Mouse (Mus musculus) ES-Bruce4 (cell line): ENCODE results near the gene Etv6. TPM values are rescaled to one million over a fixed set of nuclear protein-coding genes. Genes with fewer than 3 reads are reported as not detected.
A peak's percentile ranks its signal among the peaks of the same experiment; 100 is the strongest.
"Not testable (repeated sequence)": the region's sequence is repeated elsewhere in the genome, so short reads cannot be mapped to it uniquely, and the experiment has no call there.

Experiments used
- H3K27ac ChIP-seq: 2 replicates; pipeline ENCODE4 v1.5.1; 2012; ENCODE audit warnings: low read length, inconsistent platforms; ENCODE audit not compliant: insufficient read depth
- H3K27me3 ChIP-seq: 2 replicates; pipeline ENCODE4 v1.6.1; 2012; ENCODE audit warnings: mild to moderate bottlenecking, low read length, inconsistent platforms; ENCODE audit not compliant: control insufficient read depth, poor library complexity, insufficient read depth, severe bottlenecking
- H3K36me3 ChIP-seq: 2 replicates; pipeline ENCODE4 v1.6.1; 2012; ENCODE audit warnings: inconsistent platforms, mild to moderate bottlenecking, low read length, moderate library complexity; ENCODE audit not compliant: control insufficient read depth, poor library complexity, insufficient read depth, severe bottlenecking
- H3K4me1 ChIP-seq: one replicate; pipeline ENCODE4 v1.8.1; 2011; ENCODE audit warnings: low read length; ENCODE audit not compliant: control insufficient read depth, insufficient read depth
- H3K4me3 ChIP-seq: 2 replicates; pipeline ENCODE4 v1.5.1; 2011; ENCODE audit warnings: low read depth, mild to moderate bottlenecking, low read length
- H3K9ac ChIP-seq: 2 replicates; pipeline ENCODE4 v1.6.1; 2012; ENCODE audit warnings: low read depth, mild to moderate bottlenecking, inconsistent platforms; ENCODE audit not compliant: poor library complexity, severe bottlenecking
- H3K9me3 ChIP-seq: replicated peaks from 2 replicates; pipeline ENCODE4 v1.6.1; 2012; ENCODE audit warnings: mild to moderate bottlenecking, low read length, inconsistent platforms; ENCODE audit not compliant: control insufficient read depth, poor library complexity, insufficient read depth, severe bottlenecking
- CTCF ChIP-seq: IDR thresholded peaks from one replicate; pipeline ENCODE4 v1.8.1; 2011; ENCODE audit warnings: low read depth, low read length
- EP300 ChIP-seq: IDR thresholded peaks from 2 replicates; pipeline ENCODE4 v1.6.1; 2011; ENCODE audit warnings: low read depth, low read length; ENCODE audit not compliant: insufficient read depth
- POLR2A ChIP-seq: IDR thresholded peaks from one replicate; pipeline ENCODE4 v1.8.1; 2011; ENCODE audit warnings: low read length; ENCODE audit not compliant: insufficient read depth
- polyA plus RNA-seq: library from polyadenylated mRNA; stranded (reverse); fragments of >200 nt; gene quantifications from 2 replicates; pipeline ENCODE4 v1.2.4, GENCODE M21; 2011; ENCODE audit warnings: low read depth; ENCODE audit not compliant: missing spikeins, insufficient read depth, insufficient read length

Gene Etv6
- polyA plus RNA-seq: 18.1 and 19.9 TPM in 2 replicates

DNA sequence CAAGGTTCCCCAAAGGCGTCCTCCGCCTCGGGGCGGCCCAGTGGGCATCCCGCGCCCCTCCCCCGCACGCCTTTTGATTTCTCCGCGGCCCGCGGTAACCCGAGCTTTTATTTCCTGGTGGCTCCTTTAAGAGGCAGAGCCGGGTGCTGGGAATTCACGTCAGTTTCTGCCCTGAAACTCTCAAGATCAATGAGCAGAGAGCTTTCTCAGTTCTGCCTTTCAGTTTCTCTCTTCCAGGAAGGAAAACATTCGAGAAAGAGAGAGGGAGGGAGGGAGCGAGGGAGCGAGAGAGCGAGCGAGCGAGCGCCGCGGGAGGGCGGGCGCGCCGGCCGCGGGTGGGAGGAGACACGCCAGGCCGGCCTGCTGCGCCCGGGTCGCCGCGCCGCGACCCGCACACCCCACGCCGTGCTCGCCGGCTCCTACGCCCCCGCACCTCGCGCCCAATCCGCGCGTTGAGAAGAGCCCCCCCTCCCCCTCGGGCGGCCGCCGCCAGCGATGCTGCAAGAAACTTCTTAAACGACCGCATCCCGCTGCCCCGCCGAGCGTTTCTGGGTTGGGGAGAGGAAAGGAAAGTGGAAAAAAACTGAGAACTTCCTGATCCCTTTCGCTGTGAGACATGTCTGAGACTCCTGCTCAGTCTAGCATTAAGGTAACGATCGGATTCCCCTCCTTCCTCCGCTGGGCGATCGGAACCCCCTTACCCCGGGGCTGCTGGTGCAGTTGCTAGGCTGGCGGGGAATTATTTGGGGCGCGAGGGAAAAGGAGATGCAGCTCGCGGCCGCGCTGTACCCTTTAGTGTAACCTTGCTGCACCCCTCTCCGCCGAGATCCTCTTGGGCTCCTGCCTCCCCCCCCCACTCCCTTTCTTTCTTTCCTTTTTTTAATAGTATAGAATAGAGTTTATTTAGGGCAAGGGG is at the start of gene Etv6:
TSS of gene Etv6 (plus strand) at position 211 of the 916 bp plus-strand sequence.
- Histone ChIP-seq H3K36me3 (no peaks in the 10 kb centered on the region), H3K9me3 (no peaks in the 10 kb centered on the region), H3K9ac (peak within 1 kb of the TSS; percentile 94), H3K27me3 (no peaks in the 10 kb centered on the region), H3K4me1 (peaks cover 5% of the 10 kb centered on the region), H3K27ac (peak within 1 kb of the TSS; percentile 75), H3K4me3 (peak within 1 kb of the TSS; percentile 83)
- TF ChIP-seq POLR2A (no peak), CTCF (no peak), EP300 (no peak)

DNA sequence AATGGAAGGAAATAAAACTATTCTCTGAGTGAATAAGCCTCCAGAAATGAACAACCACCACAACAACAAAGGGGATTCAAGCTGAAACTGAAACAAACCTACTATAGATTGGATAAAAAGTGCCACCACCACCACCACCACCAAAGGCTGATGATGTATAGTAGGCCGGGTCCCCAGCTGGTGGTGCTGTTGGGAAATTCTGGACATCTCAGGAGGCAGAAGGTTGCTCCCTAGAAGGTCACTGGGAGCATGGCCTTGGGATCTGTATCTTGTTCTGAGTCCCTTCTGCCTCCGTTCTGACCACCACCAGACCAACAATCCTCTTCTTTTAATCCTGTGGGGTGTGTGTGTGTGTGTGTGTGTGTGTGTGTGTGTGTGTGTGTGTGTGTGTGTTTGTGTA is 49.3 kb upstream of the Etv6 start:
- Histone ChIP-seq H3K27me3 (no peaks in the 10 kb centered on the region), H3K4me1 (peaks cover 6% of the 10 kb centered on the region), H3K9me3 (no peaks in the 10 kb centered on the region), H3K4me3 (no peak overlapping the region), H3K9ac (no peak overlapping the region), H3K27ac (peak overlapping the region; percentile 75), H3K36me3 (no peaks in the 10 kb centered on the region)
- peak; percentile 41 for TF ChIP-seq CTCF
- TF ChIP-seq EP300: no peak
- TF ChIP-seq POLR2A: no peak

DNA sequence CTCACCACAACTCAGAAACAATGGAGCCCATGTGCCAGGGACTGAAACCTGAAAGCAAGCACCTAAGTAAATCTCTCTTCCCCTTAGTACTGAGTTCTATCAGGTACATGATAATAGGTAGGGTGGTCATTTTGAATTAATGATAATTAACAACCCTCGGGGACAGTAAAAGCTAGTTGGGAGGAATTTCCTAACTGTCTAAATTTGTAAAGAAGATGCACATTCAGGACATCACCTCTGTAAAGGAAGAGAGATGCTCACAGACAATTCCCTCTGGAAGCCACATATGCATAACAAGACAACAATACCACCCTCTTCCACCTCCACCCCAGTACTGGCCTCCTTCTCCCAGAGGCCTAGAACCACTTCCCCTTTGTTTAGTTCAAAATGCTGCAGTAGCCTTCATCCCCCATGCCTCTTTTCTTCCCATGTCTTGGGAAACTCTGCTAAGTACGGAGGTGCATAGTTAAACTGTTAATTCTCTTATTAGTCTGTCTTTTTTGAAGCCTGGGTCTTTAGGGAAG is 48.4 kb upstream of the Etv6 start:
- no peaks in the 10 kb centered on the region for H3K9me3 ChIP-seq
- H3K9ac ChIP-seq: no peak overlapping the region
- no peak overlapping the region for H3K4me3 ChIP-seq
- peak overlapping the region; percentile 81 for H3K27ac ChIP-seq
- H3K27me3 ChIP-seq: no peaks in the 10 kb centered on the region
- H3K4me1 ChIP-seq: peaks cover 6% of the 10 kb centered on the region
- H3K36me3 ChIP-seq: no peaks in the 10 kb centered on the region
- TF ChIP-seq EP300: peak; percentile 71; the same call in 1 of the 2 replicates
- TF ChIP-seq CTCF: no peak
- no peak for TF ChIP-seq POLR2A

DNA sequence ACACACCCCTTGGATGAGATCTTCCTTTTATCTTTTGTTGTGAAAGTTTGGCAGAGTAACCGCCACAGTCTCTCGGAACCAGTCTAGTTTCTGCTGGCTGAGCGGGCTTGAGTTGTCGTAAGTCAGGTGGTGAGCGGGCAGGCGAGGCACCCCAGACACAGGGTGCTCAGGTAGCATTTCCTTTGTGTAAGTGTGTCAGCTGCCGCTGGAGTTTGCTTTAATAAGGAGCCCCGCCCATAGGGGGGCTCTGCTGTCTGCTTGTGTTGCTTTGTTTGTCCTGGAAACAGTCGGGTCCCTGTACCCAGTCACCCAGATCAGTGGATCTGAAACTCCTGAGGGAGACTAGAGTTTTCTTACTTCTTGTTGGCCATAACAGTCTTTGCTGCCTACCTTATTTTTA is 47.5 kb upstream of the Etv6 start:
- Histone ChIP-seq H3K4me1 (peaks cover 6% of the 10 kb centered on the region), H3K27me3 (no peaks in the 10 kb centered on the region), H3K9ac (no peak overlapping the region), H3K36me3 (no peaks in the 10 kb centered on the region), H3K9me3 (no peaks in the 10 kb centered on the region), H3K27ac (peak overlapping the region; percentile 51), H3K4me3 (no peak overlapping the region)
- TF ChIP-seq EP300: peak; percentile 90
- TF ChIP-seq CTCF: no peak
- no peak for TF ChIP-seq POLR2A

DNA sequence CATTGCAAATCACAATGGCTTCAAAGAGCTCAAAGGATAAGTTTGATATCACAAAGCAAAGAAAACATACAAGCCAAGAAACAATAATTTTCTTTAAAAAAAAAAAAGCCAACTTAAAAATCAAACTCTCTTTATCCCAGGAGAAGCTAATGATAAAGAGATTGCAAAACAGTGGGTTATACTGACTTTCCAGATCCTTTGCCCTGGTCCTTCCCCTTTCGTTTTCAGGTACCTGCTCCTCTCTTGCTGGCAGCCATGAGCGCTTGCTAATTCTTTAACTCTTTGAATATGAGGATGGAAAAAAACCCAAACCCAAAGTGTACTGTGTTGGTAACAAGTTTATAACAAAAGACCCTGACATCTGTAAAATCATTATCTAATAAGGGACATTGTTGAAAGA is 38.0 kb upstream of the Etv6 start:
- no peaks in the 10 kb centered on the region for H3K9me3 ChIP-seq
- no peaks in the 10 kb centered on the region for H3K36me3 ChIP-seq
- no peak overlapping the region for H3K9ac ChIP-seq
- TF ChIP-seq POLR2A: no peak
- TF ChIP-seq EP300: no peak
- no peak for TF ChIP-seq CTCF
- H3K4me3 ChIP-seq: no peak overlapping the region
- no peak overlapping the region for H3K27ac ChIP-seq
- no peaks in the 10 kb centered on the region for H3K27me3 ChIP-seq
- H3K4me1 ChIP-seq: no peaks in the 10 kb centered on the region

DNA sequence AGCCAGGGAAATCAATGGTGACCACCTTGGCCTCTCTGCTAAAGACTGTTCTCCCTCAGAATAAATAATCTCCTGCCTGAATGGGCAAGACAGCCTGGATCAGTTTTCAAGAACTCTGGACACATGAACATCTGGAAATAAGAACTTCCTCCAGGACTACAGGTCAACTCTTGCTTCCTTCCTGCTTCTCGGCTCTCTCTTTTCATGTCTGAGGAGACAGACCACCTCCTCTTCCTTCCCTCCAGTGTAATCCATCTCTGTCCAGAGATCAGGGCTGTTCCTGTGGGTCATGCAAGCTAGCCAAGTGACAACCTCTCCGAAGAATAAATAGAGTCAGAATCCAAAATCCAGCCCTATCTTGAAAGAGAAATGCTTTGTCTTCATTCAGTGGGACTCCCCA is 37.6 kb upstream of the Etv6 start:
- no peaks in the 10 kb centered on the region for H3K9me3 ChIP-seq
- no peak overlapping the region for H3K4me3 ChIP-seq
- no peak for TF ChIP-seq EP300
- TF ChIP-seq POLR2A: no peak
- TF ChIP-seq CTCF: no peak
- no peak overlapping the region for H3K27ac ChIP-seq
- H3K4me1 ChIP-seq: no peaks in the 10 kb centered on the region
- H3K9ac ChIP-seq: no peak overlapping the region
- H3K27me3 ChIP-seq: no peaks in the 10 kb centered on the region
- H3K36me3 ChIP-seq: no peaks in the 10 kb centered on the region

DNA sequence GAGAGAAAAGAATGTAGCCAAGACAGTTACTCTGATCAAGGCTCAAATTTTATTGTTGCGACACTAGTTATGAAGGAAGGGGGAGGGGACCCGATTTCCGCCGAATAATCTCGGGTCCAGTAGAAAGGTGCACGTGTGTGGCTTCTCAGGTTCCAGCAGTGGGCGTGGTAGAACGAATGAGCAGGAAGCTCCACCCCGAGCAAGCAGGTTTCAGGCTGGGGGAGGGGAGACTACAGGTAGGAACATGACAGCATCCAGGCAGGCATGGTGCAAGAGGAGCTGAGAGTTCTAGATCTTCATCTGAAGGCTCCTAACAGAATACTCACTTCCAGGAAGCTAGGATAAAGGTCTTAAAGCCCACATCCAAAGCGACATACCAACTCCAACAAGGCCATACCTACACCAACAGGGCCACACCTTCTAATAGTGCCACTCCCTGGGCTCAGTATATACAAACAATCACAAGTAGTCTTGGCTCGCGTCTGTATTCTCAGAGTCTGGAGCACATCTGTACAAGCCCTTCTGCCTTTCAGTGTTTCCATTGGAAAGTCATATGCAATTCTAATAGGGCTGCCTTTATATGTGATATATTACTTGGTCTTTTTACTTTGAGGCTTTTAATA is 20.9 kb upstream of the Etv6 start:
- H3K4me1 ChIP-seq, H3K36me3 ChIP-seq, H3K4me3 ChIP-seq, H3K27me3 ChIP-seq, H3K9ac ChIP-seq, H3K9me3 ChIP-seq: not testable (repeated sequence)
- H3K27ac ChIP-seq: peak overlapping the region; percentile 65; the same call in 1 of the 2 replicates
